Mouse (Mus musculus): ENCODE results near the gene Sdc3.

DNA sequence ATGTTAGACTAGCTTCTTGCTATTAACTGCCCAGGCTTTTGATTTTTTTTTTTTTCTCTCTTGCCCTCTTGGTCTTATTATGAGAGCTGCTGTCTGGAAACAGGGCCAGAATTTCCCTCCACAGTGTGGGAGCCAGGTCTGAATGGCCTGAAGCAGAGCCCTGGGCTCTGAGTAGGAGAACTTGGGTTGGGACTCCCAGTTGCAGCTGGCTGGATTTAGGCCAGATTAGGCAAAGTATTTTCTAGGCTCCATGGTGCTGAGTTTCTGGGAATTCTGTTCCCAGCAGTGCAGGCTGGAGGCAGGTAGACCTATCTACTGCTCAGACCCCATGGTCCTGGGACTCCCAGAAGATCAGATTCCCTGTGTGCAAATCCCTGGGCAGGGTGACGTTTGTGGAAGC is 6.1 kb downstream of the Sdc3 start:
- TF ChIP-seq CTCF (IDR thresholded peaks at IDR 0.05; ENCODE audit: control insufficient read depth, insufficient read depth, insufficient replicate concordance, low read depth, low read length), result no peak
- TF ChIP-seq POLR2A (IDR thresholded peaks at IDR 0.05; ENCODE audit: control insufficient read depth, low read depth, low read length), result no peak

Data from testis, adult 2 months (tissue).